Mouse (Mus musculus) lung, postnatal 36 days (tissue): ENCODE results near the gene Gm7697.
"Not testable (repeated sequence)": the region's sequence is repeated elsewhere in the genome, so short reads cannot be mapped to it uniquely, and the experiment has no call there.

Experiments
- DNase-seq: peaks from one replicate; pipeline ENCODE4 v3.0.0; 2022; ENCODE audit warnings: mixed read lengths

Gene Gm7697

DNA sequence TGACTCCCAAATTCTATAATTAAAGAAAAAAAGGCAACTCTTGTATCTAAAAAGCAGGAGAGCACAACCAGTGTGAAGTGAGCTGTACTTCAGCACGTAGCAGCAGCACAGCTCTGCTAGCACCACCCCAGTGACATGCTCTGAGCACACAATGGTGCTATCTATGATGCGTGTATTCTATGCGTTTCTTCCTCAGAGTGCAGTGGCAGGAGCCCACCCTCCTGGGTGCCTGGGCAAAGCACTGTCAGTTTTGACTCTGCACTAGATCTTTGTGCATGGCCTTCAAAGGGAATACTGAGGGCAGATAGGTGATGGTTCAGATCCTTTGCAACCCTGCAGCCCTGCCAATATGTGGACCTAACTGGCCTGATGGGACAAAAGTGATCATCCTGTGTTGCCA is at the start of gene Gm7697:
Gene Gm7697, minus strand, starts transcription at position 101 of the 400 bp plus-strand sequence.
- not testable (repeated sequence) for DNase-seq

DNA sequence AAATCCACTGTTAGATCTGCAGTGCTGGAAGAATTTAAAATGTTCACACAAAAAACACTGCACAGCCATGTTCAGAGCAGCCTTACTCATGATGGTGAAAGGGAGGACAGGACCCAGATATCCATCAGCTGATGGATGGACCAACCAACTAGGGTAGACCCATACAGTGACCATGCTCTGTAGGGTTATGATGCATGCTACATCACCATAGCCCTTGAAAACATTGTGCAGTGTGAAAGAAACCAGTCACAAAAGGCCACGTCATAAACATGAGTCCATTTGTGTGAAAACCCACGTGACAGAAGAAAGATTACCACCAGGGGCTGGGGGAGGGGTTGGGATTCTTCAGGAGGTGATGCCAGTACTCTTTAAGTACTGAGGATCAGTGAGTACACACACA is 28.5 kb upstream of the Gm7697 start:
- DNase-seq = not testable (repeated sequence)

DNA sequence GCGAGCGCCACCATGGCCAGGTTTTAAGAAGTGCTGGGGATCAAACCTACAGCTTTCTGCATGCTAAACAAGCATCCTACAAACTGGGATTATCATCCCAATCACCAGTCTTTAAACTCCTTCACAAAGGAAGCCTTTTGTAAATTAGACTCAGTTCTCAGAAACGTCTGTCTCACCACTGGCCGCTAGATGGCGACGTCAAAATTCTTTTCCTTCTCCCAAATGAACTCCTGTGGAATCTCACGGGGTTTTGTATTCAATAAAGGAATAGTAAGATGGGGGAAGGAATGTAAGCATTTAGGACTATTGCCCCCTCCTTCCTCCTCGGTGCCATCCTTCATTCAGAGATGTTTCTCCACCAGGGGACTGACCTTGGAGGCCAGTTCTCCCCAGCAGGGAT is 26.8 kb upstream of the Gm7697 start:
- peak; percentile 61 for DNase-seq

- DNase-seq = not testable (repeated sequence)
Measured at GRCm38 (mm10) chr8:69548114-69548513, 25.3 kb upstream of the Gm7697 start.

DNA sequence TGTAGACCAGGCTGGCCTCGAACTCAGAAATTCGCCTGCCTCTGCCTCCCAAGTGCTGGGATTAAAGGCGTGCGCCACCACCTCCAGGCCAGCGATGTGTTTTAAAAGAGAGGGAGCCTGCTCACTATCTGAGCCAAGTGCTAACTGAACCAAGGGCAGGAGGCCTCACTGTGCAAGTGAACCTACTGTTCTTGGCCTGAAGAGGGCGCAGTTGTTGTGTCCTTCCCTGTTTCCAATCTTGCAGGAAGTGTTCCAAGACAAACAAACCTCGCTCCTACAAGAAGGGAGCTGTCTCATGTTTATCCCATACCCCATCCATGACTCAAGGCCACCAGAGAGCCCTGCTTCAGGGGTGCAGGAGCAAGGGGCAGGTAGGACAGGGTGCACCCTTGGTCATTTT is 24.4 kb upstream of the Gm7697 start:
- DNase-seq = peak; percentile 39

DNA sequence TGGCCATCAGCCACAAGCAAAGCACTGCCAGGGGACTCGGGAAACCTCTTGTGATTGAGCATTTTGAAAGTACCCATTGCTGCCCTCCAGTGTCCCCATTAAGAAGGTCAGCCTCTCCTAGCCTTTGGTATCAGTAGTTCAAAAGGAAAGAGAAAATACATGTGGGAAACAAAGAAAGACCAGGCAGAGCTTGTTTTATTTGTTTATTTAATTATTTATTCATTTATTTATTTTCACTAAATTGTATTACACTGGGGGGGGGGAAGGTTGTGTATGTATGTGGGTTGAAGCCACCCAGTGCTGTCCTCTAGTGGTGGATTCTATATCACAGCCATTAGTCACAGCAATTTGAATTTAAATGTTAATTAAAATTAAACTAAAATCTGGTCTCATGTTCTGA is 22.2 kb upstream of the Gm7697 start:
- DNase-seq = peak; percentile 56

DNA sequence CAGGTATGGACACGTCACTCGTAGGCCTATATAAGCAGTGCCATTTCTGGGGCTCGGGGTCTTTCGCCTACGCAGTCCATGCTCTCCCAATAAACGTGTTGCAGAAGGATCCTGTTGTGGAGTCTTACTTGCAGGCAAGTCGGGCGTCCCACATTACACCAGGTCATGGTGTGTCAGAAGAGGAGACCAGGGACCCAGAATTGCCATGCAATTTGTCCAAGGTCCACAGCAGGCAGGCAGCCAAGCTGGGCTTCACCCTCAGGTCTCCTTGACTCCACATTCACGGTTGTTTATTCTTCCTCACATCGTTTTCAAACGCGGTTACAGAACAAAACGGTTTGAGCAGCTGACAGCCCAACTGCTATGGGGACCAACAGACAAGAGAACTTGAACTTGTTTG is 21.7 kb upstream of the Gm7697 start:
- peak; percentile 31 for DNase-seq

GRCm38 (mm10) chr8:69543984-69544383 is 21.2 kb upstream of the Gm7697 start:
- not testable (repeated sequence) for DNase-seq

DNA sequence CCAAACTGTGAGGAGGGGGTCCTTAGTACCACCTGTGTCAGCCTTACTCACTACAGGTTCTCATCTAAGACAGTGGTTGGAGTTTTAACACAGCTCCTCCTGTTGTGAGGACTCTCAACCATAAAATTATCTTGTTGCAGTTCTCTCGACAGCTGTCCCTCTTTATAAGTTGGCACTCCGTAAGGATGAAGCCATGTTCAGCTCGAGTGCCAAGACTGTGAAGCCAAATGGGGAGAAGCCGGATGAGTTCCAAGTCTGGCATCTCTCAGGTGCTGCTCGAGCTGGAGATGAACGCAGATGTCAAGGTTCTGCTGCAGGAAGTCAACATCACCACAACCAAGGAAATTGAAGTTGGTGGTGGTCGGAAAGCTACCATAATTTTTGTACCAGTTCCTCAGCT is 18.0 kb upstream of the Gm7697 start:
- DNase-seq = not testable (repeated sequence)

- DNase-seq = not testable (repeated sequence)
Measured at GRCm38 (mm10) chr8:69540331-69540730, 17.6 kb upstream of the Gm7697 start.

- DNase-seq = not testable (repeated sequence)
Measured at GRCm38 (mm10) chr8:69474946-69475345, 47.8 kb downstream of the Gm7697 start.

DNA sequence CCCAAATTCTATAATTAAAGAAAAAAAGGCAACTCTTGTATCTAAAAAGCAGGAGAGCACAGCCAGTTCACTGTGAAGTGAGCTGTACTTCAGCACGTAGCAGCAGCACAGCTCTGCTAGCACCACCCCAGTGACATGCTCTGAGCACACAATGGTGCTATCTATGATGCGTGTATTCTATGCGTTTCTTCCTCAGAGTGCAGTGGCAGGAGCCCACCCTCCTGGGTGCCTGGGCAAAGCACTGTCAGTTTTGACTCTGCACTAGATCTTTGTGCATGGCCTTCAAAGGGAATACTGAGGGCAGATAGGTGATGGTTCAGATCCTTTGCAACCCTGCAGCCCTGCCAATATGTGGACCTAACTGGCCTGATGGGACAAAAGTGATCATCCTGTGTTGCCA is 69.3 kb downstream of the Gm7697 start, which contains the start of gene Gm9495:
Gene Gm9495, minus strand, starts transcription at position 101 of the 400 bp plus-strand sequence.
- not testable (repeated sequence) for DNase-seq
